Mouse (Mus musculus) forelimb bud, embryonic 11.5 days (tissue): ENCODE measurements around the gene Tgm7.

ENCODE experiments used
- DNase-seq: peaks from one replicate; pipeline ENCODE4 v3.0.0-alpha.2; 2012; ENCODE audit warnings: low read depth, low spot score

Tgm7 gene

GRCm38 (mm10) chr2:121071871-121072270, 37.7 kb downstream of the Tgm7 start:
- no peak for DNase-seq

- DNase-seq: no peak
These were observed 40.1 kb downstream of the Tgm7 start for GRCm38 (mm10) chr2:121069506-121069905.

DNA sequence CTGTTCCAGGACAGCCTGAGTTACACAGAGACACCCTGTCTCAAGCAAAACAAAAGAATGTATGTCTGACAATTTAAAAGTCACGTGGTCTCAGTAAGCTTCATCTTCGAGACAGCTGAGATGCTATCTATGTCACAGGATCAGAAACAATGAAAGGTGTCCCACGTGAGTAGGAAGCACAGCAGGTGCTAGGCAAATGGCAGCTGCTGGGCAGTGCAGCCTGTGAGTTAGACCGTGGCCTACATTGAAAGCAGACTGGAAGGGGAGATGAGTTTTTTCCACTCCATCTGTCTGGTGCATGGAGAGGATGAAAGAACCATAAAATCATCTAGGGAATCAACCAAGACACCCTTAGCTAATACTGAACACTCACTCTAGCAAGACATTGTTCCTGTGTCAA, 42.5 kb downstream of the Tgm7 start:
- no peak for DNase-seq

GRCm38 (mm10) chr2:121061315-121061714, 48.3 kb downstream of the Tgm7 start:
- no peak for DNase-seq

DNA sequence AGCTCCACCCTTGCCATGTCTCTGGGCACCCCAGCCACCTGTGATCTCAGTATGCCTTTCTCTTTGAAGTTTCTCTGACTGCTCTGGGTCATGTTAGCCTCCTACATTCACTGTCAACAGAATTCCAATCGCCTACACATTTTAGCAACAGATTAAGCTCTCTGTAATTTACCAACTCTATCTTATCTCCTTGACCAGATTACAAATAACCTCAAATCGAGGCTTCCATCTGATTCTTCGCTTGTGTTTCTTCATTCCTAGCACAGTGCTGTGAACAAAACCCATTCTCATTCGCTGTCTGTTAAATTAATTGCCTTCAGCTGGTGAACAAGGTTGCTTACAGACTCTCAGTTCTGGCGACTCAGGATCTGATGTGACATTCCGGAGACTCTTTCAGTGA, 51.6 kb downstream of the Tgm7 start:
- no peak for DNase-seq

GRCm38 (mm10) chr2:121055915-121056314, 53.7 kb downstream of the Tgm7 start:
- no peak for DNase-seq

GRCm38 (mm10) chr2:121054060-121054459, 55.5 kb downstream of the Tgm7 start:
- no peak for DNase-seq

- DNase-seq: no peak
These were observed 57.4 kb downstream of the Tgm7 start for GRCm38 (mm10) chr2:121052176-121052575.

DNA sequence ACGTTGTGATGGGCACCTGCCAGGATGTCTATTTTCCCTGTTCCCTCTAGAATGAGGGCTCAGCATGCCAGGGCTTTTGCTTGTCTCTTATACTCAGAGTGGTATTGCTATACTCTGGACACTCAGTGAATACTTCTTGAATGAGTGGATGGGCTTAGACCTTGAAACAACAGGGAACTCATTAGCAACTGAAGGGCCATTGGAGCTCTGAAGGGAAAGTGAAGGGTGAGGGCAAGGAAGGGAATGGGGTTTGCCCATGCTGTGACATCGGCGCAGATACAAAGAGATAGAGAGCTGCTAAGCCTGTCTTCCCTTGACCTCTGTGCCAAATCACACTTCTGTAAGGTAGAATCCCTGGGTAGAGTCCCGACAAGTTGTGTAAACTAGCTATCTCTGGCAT, 63.9 kb downstream of the Tgm7 start:
- no peak for DNase-seq
